Mouse (Mus musculus): ENCODE measurements around the gene Etfrf1.

DNA sequence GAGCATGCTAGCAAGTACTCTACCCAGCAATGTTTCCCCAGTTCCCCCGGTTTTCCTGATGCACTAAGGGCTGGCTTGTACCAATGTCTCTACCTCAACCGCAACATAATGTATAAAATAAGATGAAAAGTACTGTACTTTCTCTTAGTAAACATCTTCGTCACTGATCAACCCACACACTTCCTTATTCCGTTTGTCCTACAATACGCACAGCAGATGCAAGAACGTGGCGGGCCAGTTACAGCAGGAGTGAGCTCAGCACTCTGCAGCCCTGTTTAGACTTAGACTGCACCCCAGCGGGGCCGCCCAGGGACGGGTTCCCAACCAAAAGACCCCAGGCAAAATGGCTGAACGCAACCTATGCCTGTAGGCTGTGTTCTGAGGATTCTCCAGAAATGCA lies 17.5 kb upstream of the Etfrf1 start:
- no peak for TF ChIP-seq CTCF (conservative IDR thresholded peaks at IDR 0.05; ENCODE audit: low read length)
- no peak for TF ChIP-seq NANOG (IDR thresholded peaks at IDR 0.05; ENCODE audit: borderline replicate concordance, low read length)

All from E14TG2a.4 (cell line).